Mouse (Mus musculus) olfactory bulb, adult 2 months (tissue): ENCODE measurements around the gene Slc7a5. TPM values are rescaled to one million over a fixed set of nuclear protein-coding genes. Genes with fewer than 3 reads are reported as not detected.
A peak's percentile ranks its signal among the peaks of the same experiment; 100 is the strongest.

Experiments used
- H3K27ac ChIP-seq: fragments of 200-500 bp; 2 replicates; pipeline ENCODE4 v1.5.1; 2012; ENCODE audit warnings: low read depth, low read length; ENCODE audit not compliant: insufficient read depth
- H3K4me1 ChIP-seq: fragments of 200-500 bp; 2 replicates; pipeline ENCODE4 v1.6.1; 2012; ENCODE audit warnings: low read length; ENCODE audit not compliant: control insufficient read depth, insufficient read depth
- H3K4me3 ChIP-seq: fragments of 200-500 bp; 2 replicates; pipeline ENCODE4 v1.5.1; 2012; ENCODE audit warnings: mild to moderate bottlenecking, low read depth, low read length, moderate library complexity; ENCODE audit not compliant: insufficient read depth
- CTCF ChIP-seq: fragments of 200-500 bp; IDR thresholded peaks from 2 replicates; pipeline ENCODE4 v1.5.1; 2012; ENCODE audit warnings: low read depth, mild to moderate bottlenecking, low read length, moderate library complexity; ENCODE audit not compliant: insufficient read depth
- POLR2A ChIP-seq: fragments of 200-500 bp; IDR thresholded peaks from 2 replicates; pipeline ENCODE4 v1.6.1; 2012; ENCODE audit warnings: mild to moderate bottlenecking, low read depth, low read length, moderate library complexity; ENCODE audit not compliant: insufficient read depth
- WGBS: fragments of 180-500 bp; shearing (Covaris S2); methylation state at CpG from one replicate; pipeline ENCODE4 v1.1.7; 2018; 5-methylcytosine and 5-hydroxymethylcytosine counted together
- polyA plus RNA-seq: library from polyadenylated mRNA; stranded (reverse); fragments of >200 nt; gene quantifications from 2 replicates; pipeline ENCODE4 v1.2.4, GENCODE M21; 2012; ENCODE audit warnings: low replicate concordance; ENCODE audit not compliant: missing spikeins, insufficient read depth, insufficient read length

Gene Slc7a5
- polyA plus RNA-seq, result not detected in 2 replicates

DNA sequence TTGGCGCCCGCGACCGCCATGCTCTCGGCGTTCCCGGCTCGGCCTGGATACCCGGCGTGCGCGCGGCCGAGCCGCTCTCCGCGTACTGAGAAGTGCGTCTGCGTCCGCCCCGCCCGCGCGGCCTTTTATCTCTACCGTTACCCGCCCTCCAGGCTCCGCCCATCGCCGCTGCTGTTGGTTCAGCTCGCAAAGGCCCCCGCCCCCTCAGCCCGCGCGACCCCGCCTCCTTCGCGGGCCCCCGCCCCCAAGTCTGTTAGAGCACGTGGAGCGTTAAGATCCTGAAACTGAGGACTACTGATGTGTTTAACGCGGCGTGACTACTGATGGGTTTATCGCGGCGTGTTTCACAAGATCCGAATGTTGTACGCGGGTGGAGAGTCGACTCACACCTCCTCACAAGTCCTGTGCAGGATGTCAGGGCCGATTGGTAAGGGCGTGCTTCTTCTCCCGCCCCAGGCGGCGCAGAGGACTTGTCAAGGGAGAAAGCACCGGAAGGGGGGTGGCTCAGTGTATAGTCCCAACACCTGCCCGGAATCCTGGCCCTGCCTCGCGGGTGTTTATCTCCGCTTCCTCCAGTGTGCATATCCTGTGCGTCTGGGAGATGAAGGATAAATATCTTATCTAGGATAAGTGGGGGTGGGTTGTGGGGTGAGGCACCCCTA, at the start of gene Slc7a5:
TSS of gene Slc7a5 (minus strand) at position 108 of the 662 bp plus-strand sequence.
- 1% methylated on average over 61 of the region's 61 CpGs for WGBS
- Histone ChIP-seq H3K4me1 (peaks cover 19% of the 10 kb centered on the region), H3K27ac (no peak within 1 kb of the TSS), H3K4me3 (peak within 1 kb of the TSS; percentile 52)
- TF ChIP-seq POLR2A, result peak; percentile 99
- no peak for TF ChIP-seq CTCF

- TF ChIP-seq POLR2A (no peak), CTCF (no peak)
- WGBS, result 79% methylated on average over 1 of the region's 1 CpGs
- Histone ChIP-seq H3K4me3 (no peak overlapping the region), H3K4me1 (peaks cover 20% of the 10 kb centered on the region), H3K27ac (no peak overlapping the region)
These were observed 48.5 kb upstream of the Slc7a5 start for GRCm38 (mm10) chr8:121955825-121956500.

DNA sequence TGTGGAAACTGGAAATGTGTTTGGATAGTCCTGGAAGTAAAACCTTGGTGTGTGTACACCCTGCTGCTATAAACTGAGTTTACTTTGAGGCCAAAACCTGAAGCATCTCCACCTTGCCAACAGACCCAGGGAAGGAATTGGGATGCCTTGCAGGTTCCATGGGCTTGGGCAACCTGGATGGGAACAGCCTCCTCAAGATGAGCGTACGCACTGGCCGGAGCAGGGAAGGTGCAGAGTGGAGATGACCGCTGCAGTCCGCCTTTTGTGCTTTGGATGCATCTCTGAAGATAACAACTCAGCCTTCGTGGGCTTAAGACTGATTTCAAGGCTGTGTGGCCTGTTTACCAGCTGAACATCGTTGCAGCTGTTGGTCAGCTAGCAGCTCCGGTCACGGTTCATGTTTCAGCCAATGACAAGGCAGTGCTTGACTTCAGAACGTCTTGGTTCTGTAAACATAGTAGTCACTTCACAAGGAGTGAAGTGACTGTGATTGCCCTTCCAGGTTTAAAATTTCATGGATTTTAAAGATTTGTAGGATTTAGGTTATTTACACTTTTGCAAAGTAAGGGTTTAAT, 47.6 kb upstream of the Slc7a5 start:
- Histone ChIP-seq H3K27ac (no peak overlapping the region), H3K4me3 (no peak overlapping the region), H3K4me1 (peaks cover 15% of the 10 kb centered on the region)
- WGBS, result 84% methylated on average over 10 of the region's 10 CpGs
- no peak for TF ChIP-seq CTCF
- TF ChIP-seq POLR2A, result no peak

- H3K27ac ChIP-seq, result no peak overlapping the region
- 63% methylated on average over 3 of the region's 3 CpGs for WGBS
- no peak overlapping the region for H3K4me3 ChIP-seq
- TF ChIP-seq CTCF (no peak), POLR2A (no peak)
- H3K4me1 ChIP-seq, result peaks cover 14% of the 10 kb centered on the region
These were observed 46.5 kb upstream of the Slc7a5 start for GRCm38 (mm10) chr8:121953821-121954545.

GRCm38 (mm10) chr8:121952800-121953199, 45.3 kb upstream of the Slc7a5 start:
- Histone ChIP-seq H3K27ac (no peak overlapping the region), H3K4me1 (peaks cover 22% of the 10 kb centered on the region), H3K4me3 (no peak overlapping the region)
- no peak for TF ChIP-seq CTCF
- TF ChIP-seq POLR2A, result no peak
- 85% methylated on average over 7 of the region's 7 CpGs for WGBS

GRCm38 (mm10) chr8:121952122-121952521, 44.6 kb upstream of the Slc7a5 start:
- TF ChIP-seq CTCF (no peak), POLR2A (no peak)
- Histone ChIP-seq H3K27ac (no peak overlapping the region), H3K4me3 (no peak overlapping the region), H3K4me1 (peaks cover 29% of the 10 kb centered on the region)

DNA sequence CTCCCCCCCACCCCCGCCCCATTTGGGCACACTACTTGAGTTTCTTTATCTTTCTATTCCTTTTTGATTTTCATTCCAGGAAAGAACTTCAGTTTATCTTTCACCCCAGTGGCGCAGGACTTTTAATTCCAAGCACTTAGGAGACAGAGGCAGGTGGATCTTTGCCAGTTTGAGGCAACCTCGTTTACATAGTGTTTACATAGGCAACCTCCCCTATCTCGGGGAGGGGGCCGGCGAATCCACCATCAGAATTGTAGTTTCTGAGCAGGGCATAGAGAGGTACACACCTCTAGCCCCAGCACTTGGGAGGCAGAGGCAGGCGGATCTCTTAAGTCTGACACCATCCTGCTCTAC, 44.1 kb upstream of the Slc7a5 start:
- Histone ChIP-seq H3K4me1 (peaks cover 31% of the 10 kb centered on the region), H3K4me3 (no peak overlapping the region), H3K27ac (no peak overlapping the region)
- no peak for TF ChIP-seq POLR2A
- TF ChIP-seq CTCF, result no peak
- WGBS, result 21% methylated on average over 7 of the region's 7 CpGs

DNA sequence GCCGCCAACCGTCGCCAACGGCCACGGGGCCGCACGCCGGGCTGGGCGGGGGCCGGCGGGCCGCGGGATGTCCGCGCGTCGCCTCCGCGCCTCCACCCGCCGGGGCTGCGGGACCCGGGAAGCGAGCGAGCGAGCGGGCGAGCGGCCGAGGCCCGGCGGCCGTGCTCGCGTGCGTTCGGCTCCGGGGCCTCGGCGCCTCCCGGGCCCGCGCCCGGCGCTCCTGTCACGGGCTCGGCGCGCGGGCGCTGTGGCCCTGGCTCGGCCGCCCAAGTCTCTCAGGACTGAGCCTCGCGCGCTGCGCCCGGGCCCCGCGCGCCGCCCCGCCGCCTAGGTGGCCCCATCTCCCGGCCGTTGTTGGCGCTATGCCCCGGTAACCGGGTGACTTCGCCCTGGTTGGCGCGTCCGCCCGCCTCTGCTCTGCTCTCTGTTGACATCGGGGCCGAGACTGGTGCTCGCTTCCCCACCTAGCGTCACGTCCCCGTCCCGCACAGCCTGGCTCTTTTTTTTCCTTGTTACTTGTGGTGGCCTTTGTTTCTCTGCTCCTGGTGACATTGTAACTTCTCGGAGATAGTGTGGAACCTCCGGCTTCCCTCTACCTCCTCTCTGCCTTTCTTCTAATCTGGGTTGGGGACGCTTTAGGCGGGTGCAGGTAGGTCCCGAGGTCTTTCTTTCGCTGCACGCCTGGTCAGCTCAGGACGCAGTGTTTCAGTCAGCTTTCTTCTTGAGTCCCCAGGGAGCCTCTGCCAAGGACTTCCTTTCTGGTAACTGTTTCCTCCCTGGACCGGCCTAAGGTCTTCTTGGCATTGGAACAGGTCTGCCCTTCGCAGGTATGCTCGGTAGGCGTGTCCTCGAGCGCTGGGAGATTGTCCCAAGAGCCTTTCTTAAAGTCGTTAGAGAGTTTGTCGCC, 43.5 kb upstream of the Slc7a5 start:
- Histone ChIP-seq H3K4me1 (peaks cover 31% of the 10 kb centered on the region), H3K27ac (peak overlapping the region; percentile 22), H3K4me3 (peak overlapping the region; percentile 56)
- TF ChIP-seq CTCF (no peak), POLR2A (no peak)
- 3% methylated on average over 97 of the region's 97 CpGs for whole genome bisulfite sequencing
